Mouse (Mus musculus) stomach, embryonic 16.5 days (tissue): Measurements from ENCODE around the gene Usp29. TPM values are rescaled to one million over a fixed set of nuclear protein-coding genes. Genes with fewer than 3 reads are reported as not detected.

Source experiments
- ATAC-seq: fragments of 200-750 bp; cut with Nextera tagmentation; 2 replicates; pipeline ENCODE4 v1.8.0; 2017; ENCODE audit warnings: moderate number of reproducible peaks, moderate TSS enrichment; ENCODE audit not compliant: insufficient read depth, low FRiP score
- H3K27ac ChIP-seq: fragments of 300-500 bp; sonication (generic); 2 replicates; pipeline ENCODE4 v1.5.1; 2014; ENCODE audit warnings: low read length
- H3K27me3 ChIP-seq: fragments of 300-500 bp; sonication (generic); 2 replicates; pipeline ENCODE4 v1.6.1; 2014; ENCODE audit warnings: low read length, control low read depth, mixed read lengths; ENCODE audit not compliant: control insufficient read depth, insufficient read depth
- H3K36me3 ChIP-seq: fragments of 300-500 bp; sonication (generic); 2 replicates; pipeline ENCODE4 v1.6.1; 2014; ENCODE audit warnings: low read length; ENCODE audit not compliant: control insufficient read depth, insufficient read depth
- H3K4me1 ChIP-seq: fragments of 300-500 bp; sonication (generic); 2 replicates; pipeline ENCODE4 v1.6.1; 2014; ENCODE audit warnings: low read length, control low read depth, mixed read lengths; ENCODE audit not compliant: control insufficient read depth, insufficient read depth
- H3K4me2 ChIP-seq: fragments of 300-500 bp; sonication (generic); 2 replicates; pipeline ENCODE4 v1.6.1; 2014; ENCODE audit warnings: low read depth, low read length, mixed read lengths
- H3K4me3 ChIP-seq: fragments of 300-500 bp; sonication (generic); replicated peaks from 2 replicates; pipeline ENCODE4 v1.5.1; 2014; ENCODE audit warnings: mild to moderate bottlenecking, low read length
- H3K9ac ChIP-seq: fragments of 300-500 bp; sonication (generic); 2 replicates; pipeline ENCODE4 v1.6.1; 2014; ENCODE audit warnings: low read length
- H3K9me3 ChIP-seq: fragments of 300-500 bp; sonication (generic); replicated peaks from 2 replicates; pipeline ENCODE4 v1.6.1; 2016; ENCODE audit warnings: low read length, control low read depth; ENCODE audit not compliant: control insufficient read depth
- WGBS: fragments of 180-500 bp; shearing (Covaris S2); extraction: QIAGEN DNeasy Blood & Tissue Kit; methylation state at CpG from one replicate; pipeline ENCODE4 v1.1.7; 2014; 5-methylcytosine and 5-hydroxymethylcytosine counted together
- polyA plus RNA-seq: library from polyadenylated mRNA; unstranded; fragments of >200 nt; fragmentation: Nextera tagmentation; extraction: Ambion mirVana; gene quantifications from 2 replicates; pipeline ENCODE4 v1.2.1, GENCODE M21; 2015

Usp29 gene
- polyA plus RNA-seq, 1 experiment from 2014 or later: 5.6 TPM

DNA sequence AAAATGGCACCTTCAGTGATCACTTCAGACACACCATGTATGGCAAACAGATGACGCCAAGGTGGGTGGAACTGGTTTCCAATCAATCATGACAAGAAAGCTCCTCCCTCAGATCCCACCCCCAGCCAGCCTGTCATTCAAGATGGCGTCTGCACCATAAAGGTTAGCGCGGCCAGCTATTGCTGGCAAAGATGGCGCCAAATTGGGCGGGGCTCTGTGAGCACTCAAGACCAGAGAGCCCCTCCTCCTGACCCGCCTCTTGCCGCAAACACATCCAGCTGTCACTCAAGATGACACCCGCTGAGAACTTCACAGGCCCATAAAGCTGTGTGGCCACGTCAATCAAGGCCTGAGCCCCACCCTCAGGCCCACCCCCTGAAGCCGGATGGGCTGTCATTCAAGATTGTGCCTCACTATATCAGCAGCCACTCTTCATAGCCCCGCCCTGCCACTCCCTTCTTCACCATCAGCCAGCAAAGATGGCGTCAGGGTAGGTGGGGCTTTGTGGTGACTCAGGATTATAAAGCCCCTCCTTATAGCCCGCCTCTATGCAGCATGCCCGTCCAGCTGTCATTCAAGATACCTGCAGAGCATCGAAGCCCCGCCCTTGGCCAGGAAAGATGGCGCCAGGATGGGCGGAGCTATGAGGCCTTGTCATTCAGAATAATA lies 2.0 kb upstream of the Usp29 start:
- Histone ChIP-seq H3K4me3 (peak overlapping the region; percentile 59), H3K4me2 (peak overlapping the region; percentile 56), H3K4me1 (no peaks in the 10 kb centered on the region), H3K27me3 (no peaks in the 10 kb centered on the region), H3K9me3 (peaks cover 33% of the 10 kb centered on the region), H3K36me3 (no peaks in the 10 kb centered on the region), H3K27ac (peak overlapping the region; percentile 92), H3K9ac (no peak overlapping the region)
- WGBS: 43% methylated on average over 19 of the region's 19 CpGs
- peak; percentile 87 for ATAC-seq

DNA sequence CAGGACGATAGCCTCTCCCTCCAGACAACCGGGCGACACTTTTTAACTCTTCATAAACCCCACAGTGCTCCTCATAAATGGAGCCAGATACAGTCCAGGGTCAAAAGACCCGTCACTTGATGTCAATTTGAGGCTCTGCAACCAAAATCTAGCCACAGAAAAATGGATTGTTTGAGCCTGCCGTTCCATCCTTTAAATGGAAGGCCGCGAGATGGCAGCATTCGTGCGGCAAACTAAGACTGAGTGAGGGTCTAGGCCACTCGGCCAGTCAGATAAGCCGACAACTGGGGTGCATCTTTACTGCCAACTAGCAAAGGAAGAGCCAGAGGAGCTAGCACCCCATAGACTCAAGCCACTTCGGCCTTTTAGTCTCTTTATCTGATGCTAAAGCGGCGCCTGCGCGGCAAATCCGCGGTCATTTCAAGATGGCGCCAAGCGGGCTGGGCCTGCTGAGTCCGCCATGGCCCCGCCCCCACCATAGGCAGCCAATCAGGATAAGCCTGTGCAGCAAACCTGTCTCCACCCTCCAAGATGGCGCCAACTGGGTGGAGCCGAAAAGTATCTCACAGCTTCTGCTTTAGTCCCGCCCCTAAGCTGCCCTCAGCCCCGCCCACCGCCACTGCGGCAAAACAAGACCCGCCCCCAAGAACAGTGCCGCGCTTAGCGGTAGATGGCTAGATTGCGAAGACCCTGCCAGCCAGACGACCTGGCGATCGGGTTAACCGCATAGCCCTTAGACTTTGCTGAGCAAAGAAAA lies 1.1 kb upstream of the Usp29 start:
- peak; percentile 71 for ATAC-seq
- no peaks in the 10 kb centered on the region for H3K4me1 ChIP-seq
- H3K27ac ChIP-seq: peak overlapping the region; percentile 83
- no peaks in the 10 kb centered on the region for H3K36me3 ChIP-seq
- H3K4me2 ChIP-seq: peak overlapping the region; percentile 53
- no peaks in the 10 kb centered on the region for H3K27me3 ChIP-seq
- peak overlapping the region; percentile 74 for H3K9ac ChIP-seq
- peak overlapping the region; percentile 59 for H3K4me3 ChIP-seq
- WGBS: 54% methylated on average over 37 of the region's 37 CpGs
- peaks cover 33% of the 10 kb centered on the region for H3K9me3 ChIP-seq

DNA sequence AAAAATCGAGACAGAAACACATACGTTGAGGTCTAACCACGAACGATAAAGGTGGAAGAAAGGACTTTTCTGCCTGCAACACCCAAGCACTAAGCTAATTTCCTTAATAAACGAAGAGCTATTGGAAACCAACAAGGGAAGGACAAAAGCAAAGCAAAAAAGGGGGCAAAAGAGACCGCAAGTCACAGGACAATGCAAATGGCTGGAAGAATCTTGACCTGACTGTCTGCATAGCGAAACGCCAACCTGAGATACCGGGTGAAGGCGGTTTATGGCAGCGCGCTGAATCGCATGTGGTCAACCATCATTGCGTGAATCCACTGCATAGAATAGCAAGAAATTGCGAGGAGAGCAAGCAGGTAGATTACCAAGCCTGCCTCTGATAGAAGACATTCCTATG lies 423 bp downstream of the Usp29 start:
- WGBS: 48% methylated on average over 15 of the region's 15 CpGs
- Histone ChIP-seq H3K4me2 (peak overlapping the region; percentile 51), H3K9me3 (peaks cover 33% of the 10 kb centered on the region), H3K36me3 (no peaks in the 10 kb centered on the region), H3K4me1 (no peaks in the 10 kb centered on the region), H3K9ac (peak overlapping the region; percentile 55), H3K4me3 (peak overlapping the region; percentile 59), H3K27ac (peak overlapping the region; percentile 40), H3K27me3 (no peaks in the 10 kb centered on the region)
- ATAC-seq: no peak

DNA sequence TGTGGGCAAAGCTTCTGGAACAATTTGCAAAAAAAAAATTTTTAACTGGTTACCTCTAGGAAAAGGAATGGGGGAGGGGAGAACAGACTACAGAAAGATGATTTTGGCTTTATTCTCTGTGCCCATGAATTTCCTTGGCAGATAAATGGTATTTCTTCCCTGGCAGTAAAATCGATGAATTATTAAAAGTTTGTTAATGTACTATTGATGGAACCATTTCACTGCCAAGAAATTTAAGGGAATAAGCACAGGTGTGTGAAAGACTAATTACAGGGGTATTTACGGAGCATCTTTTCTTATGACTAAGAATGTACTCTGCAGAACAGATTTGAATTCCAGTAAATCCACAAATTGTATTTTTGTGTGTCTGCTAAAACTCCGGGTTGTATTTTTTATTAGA lies 995 bp downstream of the Usp29 start:
- H3K27me3 ChIP-seq: no peaks in the 10 kb centered on the region
- no peaks in the 10 kb centered on the region for H3K36me3 ChIP-seq
- H3K9ac ChIP-seq: no peak overlapping the region
- H3K9me3 ChIP-seq: peaks cover 33% of the 10 kb centered on the region
- ATAC-seq: no peak
- WGBS: 43% methylated on average over 3 of the region's 3 CpGs
- no peaks in the 10 kb centered on the region for H3K4me1 ChIP-seq
- peak overlapping the region; percentile 51 for H3K4me2 ChIP-seq
- H3K27ac ChIP-seq: no peak overlapping the region
- H3K4me3 ChIP-seq: peak overlapping the region; percentile 59

DNA sequence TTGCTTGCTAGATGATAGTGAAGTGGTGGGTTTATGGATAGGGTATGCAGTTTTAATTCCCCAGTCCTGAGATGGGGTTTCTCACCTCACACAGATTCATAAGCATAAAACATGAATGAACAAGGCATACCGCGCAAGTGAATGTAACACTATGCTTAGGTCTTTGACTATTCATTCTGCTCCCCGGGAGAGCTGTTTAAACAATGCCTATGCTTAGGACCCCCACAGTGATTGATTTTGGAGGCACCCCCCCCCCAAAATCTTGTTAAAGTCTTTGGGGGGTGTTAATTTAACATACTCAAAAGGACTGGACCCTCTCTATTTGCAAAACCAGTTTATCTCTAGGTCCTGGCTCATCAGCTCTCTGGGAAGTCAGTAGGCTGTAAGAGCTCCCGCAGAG lies 1.6 kb downstream of the Usp29 start:
- no peak overlapping the region for H3K27ac ChIP-seq
- WGBS: 53% methylated on average over 4 of the region's 4 CpGs
- no peaks in the 10 kb centered on the region for H3K27me3 ChIP-seq
- H3K4me2 ChIP-seq: peak overlapping the region; percentile 51
- H3K4me1 ChIP-seq: no peaks in the 10 kb centered on the region
- H3K4me3 ChIP-seq: peak overlapping the region; percentile 59
- H3K9ac ChIP-seq: peak overlapping the region; percentile 60
- no peak for ATAC-seq
- no peaks in the 10 kb centered on the region for H3K36me3 ChIP-seq
- peaks cover 33% of the 10 kb centered on the region for H3K9me3 ChIP-seq

DNA sequence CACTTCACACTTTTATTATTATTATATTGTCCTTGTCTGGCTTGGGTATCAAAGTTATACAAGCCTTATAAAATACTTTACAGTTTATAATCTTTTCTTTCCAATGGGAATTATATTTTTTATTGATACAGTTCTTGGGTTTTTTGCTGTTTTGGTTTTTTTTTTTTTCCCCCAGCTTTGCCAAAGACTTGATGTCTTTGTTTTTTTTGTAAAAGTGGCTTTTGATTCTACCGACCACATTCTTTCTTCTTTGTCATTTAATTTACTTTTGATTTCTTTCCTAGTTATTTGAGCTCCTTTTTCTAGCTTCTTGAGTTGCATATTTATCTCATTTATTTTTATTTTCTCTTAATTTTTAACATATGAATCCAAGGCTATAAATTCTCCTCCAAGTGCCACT lies 5.7 kb downstream of the Usp29 start:
- Histone ChIP-seq H3K9ac (no peak overlapping the region), H3K4me3 (no peak overlapping the region), H3K27ac (no peak overlapping the region), H3K9me3 (no peaks in the 10 kb centered on the region), H3K4me2 (no peak overlapping the region), H3K36me3 (no peaks in the 10 kb centered on the region), H3K4me1 (no peaks in the 10 kb centered on the region), H3K27me3 (no peaks in the 10 kb centered on the region)
- no peak for ATAC-seq
- 68% methylated on average over 1 of the region's 1 CpGs for WGBS

DNA sequence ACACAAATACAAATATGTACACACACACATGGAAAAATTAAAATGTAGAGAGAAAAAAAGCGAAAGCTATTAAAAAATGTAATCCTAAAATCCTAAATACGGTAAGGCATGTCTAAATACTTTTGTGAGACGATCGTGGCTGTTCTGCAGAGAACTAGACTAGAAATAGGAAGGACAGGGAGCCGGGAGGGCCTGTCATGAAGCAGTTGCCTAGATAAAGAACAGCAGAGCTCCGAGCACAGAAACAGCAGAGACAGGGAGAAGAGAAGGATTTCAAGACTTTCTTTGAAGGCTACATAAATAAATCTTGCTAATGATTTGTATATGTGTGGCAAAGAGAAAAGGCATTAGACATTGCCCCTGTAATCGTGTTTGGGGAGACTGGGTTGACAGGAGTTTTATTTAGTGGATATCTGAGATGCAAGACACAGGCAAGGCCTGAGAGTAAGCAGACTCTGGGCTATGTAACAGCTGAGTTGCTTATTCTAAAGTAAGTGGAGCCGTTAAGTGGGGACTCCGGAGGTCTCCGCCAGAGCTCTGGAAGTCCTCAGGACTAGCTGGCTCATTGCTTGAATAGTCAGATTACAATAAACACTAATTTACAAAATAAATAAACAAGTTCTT lies 14.0 kb downstream of the Usp29 start:
- H3K9me3 ChIP-seq: no peaks in the 10 kb centered on the region
- ATAC-seq: peak; percentile 79
- 36% methylated on average over 10 of the region's 10 CpGs for WGBS

DNA sequence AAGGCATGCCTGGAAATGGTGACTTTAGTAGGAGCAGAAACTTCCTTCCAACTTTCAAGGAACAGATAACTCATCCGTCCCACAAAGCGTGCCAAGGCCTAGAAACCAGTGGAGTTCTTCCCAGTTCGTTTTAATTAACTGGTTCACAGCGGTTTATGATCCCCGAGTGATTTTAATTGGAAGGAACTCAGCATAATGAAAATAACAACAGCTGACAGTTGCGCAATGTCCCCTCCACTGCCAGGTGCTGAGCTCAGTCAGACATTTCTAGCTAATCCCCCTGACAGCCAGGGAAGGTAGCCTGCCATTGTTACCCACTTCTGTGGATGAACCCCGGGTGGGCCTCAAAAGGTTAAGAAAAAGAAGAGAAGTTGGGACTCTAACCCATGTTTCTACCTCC lies 18.8 kb downstream of the Usp29 start:
- 77% methylated on average over 7 of the region's 7 CpGs for WGBS
- Histone ChIP-seq H3K36me3 (no peaks in the 10 kb centered on the region), H3K4me3 (no peak overlapping the region), H3K9ac (no peak overlapping the region), H3K27me3 (no peaks in the 10 kb centered on the region), H3K27ac (no peak overlapping the region), H3K4me1 (peaks cover 4% of the 10 kb centered on the region), H3K4me2 (no peak overlapping the region), H3K9me3 (no peaks in the 10 kb centered on the region)
- no peak for ATAC-seq

More for the DNA sequence above, 14.0 kb downstream of the Usp29 start:
- peaks cover 8% of the 10 kb centered on the region for H3K4me1 ChIP-seq
- no peak overlapping the region for H3K4me2 ChIP-seq
- H3K9ac ChIP-seq: no peak overlapping the region
- peak overlapping the region; percentile 46 for H3K27ac ChIP-seq
- H3K36me3 ChIP-seq: no peaks in the 10 kb centered on the region
- H3K27me3 ChIP-seq: no peaks in the 10 kb centered on the region
- no peak overlapping the region for H3K4me3 ChIP-seq

DNA sequence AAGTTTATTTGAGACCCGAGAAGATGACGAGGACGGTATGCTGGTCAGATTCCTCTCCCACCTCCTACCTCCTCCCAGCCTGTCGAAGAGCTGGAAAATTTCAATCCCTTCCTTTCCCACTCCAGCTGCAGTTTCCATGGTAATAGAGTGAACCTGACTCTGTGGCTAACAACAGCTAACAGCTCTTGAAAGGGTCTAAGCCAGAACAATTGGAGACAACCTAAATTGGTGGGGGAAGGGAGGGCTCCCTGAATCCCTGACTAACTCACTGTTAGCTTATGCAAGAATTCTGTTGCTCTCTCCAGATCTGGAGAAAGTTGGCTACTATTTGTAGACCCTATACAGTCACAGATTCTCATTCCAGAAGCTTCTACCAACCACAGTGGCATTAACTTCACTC lies 23.1 kb downstream of the Usp29 start:
- Histone ChIP-seq H3K27ac (no peak overlapping the region), H3K4me1 (no peaks in the 10 kb centered on the region)
- peak; percentile 82; the same call in 1 of the 2 replicates for ATAC-seq

More for the DNA sequence above, 23.1 kb downstream of the Usp29 start:
- Histone ChIP-seq H3K36me3 (no peaks in the 10 kb centered on the region), H3K9ac (no peak overlapping the region), H3K27me3 (no peaks in the 10 kb centered on the region), H3K4me2 (no peak overlapping the region), H3K4me3 (no peak overlapping the region), H3K9me3 (no peaks in the 10 kb centered on the region)
- 26% methylated on average over 4 of the region's 4 CpGs for WGBS
